Mouse (Mus musculus) erythroblast, adult 5-6 weeks (primary cell): Measurements from ENCODE around the gene Pla2r1. TPM values are rescaled to one million over a fixed set of nuclear protein-coding genes. Genes with fewer than 3 reads are reported as not detected.

Source experiments
- total RNA-seq, 2 experiments: library from RNA; stranded (forward) in 1 of 2; stranded (reverse) in 1 of 2; fragments of 150-400 nt in 1 of 2; fragments of 200-764, 138-1000 nt in 1 of 2; gene quantifications; 2 replicates each; pipeline versions ENCODE4 v1.2.3 to v1.2.4; 2015 to 2017; ENCODE audit warnings: low replicate concordance in 2 of 2

The Pla2r1 gene
- total RNA-seq, 2 experiments from 2014 or later: 0.17 TPM; not detected in 1

Other genes starting within 250 kb of the Pla2r1 start
- gene Ly75, start 170.0 kb downstream of the Pla2r1 start, total RNA-seq (2015; ENCODE audit: low replicate concordance): 5.6 and 7.9 TPM in 2 replicates
- gene Ly75, start 170.0 kb downstream of the Pla2r1 start, total RNA-seq (2017; ENCODE audit: low replicate concordance): 6.1 and 8.2 TPM in 2 replicates
- not detected in 2 replicates for gene Itgb6, start 169.3 kb upstream of the Pla2r1 start, total RNA-seq (2015; ENCODE audit: low replicate concordance)
- not detected in 2 replicates for gene Itgb6, start 169.3 kb upstream of the Pla2r1 start, total RNA-seq (2017; ENCODE audit: low replicate concordance)